Mouse (Mus musculus) kidney, postnatal 36 days (tissue): ENCODE data around the gene Zcchc18.
"Not testable (repeated sequence)": the region's sequence is repeated elsewhere in the genome, so short reads cannot be mapped to it uniquely, and the experiment has no call there.

Experiments
- DNase-seq, 2 experiments: peaks; one replicate each; pipeline ENCODE4 v3.0.0; 2021 to 2022; ENCODE audit warnings: mixed read lengths in 2 of 2

Zcchc18 gene

DNA sequence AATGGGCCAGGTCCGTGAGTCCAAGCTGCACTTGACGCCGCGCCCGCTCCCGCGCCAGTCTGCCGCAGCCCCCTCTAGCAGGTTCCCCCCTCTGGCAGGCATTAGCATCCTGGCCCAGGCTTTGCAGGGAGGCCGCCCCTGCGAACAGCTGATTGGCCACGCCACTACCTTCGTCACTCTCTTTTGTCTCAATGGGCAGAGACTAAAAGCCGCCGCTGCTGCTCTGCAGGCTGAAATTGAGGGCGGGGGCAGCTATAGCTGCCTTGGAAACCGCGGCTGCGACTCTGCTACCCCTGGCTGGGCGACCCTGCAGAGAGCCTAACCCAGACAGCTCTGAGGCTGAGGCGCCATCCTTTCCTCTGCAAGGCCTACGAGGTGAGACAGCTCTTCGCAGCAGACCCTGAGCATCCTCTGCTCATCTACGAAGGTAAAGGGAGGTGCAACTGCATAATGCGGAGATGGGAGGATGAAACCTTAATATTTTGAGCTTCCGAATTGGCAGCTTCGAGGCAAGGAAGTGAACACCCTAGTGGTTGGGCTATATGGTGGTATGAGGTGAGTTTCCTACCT is at the start of gene Zcchc18:
Zcchc18 (plus strand) TSS at position 178 of the 570 bp plus-strand sequence.
- DNase-seq: peak; percentile 33 to 43

DNA sequence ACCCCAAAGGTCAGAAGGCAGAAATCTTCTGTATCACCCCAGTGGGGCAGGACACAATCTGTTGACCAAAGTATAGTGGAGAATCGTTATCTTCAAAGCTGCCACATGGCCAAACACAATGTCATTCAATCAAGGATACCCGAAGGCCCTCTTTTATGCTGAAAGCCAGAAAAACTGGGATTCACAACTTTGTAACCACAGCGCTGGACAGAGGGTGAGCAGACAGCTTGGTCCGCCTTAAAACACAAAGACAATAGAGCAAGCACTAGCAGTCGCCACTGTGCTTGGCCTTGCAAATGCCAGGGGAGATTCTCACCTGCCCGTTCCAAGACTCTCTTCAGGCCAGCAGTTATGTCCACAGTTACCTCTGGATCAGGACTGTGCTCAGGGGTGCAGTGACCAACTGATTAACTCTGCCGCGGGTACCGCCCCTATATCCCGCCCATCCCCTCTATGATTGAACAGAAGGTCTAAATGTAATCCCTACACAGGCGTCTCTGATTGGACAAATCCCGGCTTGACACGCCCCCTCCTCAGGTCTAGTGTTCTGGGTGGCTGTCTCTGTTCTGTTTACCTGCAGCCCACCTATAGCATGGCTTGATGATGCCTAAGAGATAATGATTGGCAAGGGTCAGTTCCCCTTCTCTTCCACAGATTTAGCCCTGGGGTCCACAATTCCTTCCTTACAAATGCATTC is 35.2 kb upstream of the Zcchc18 start:
- DNase-seq: peak; percentile 54 to 83

DNA sequence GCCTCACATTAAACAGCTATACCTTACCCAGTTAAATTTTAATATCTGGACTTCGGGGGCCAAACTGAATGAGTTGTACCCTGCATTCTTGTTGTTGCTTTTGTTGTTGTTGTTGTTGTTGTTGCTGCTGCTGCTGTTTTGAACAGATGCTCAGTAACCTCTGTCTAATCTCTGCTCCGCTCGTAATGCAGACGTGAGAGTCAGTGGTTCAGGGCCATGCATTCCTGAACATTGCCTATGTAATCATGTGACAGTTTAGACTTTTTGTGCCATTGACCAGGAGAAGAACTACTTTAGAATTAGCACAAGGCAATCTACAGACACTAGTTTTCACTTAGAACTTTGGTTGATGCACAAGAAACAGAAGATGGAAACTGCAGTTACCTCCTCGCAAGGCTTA is 34.7 kb upstream of the Zcchc18 start:
- not testable (repeated sequence) for DNase-seq

DNA sequence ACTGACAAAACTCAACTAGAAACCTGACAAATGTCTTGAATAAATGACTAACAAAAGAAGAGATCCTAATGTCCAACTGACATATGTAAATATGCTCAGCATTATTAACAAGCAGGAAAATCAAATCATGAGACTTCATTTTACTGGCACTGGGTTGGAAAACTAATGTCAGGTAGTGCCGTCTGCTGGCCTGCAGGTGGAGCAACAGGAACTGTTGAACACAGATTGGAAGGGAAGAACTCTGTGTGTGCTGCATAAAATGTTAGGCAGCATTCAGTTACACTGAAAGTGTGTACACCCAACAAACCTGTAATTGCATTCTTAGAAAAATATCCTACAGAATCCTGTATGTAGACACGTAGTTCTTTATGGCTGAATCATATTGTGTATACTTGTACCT is 33.3 kb upstream of the Zcchc18 start:
- DNase-seq: peak; percentile 13 to 39

DNA sequence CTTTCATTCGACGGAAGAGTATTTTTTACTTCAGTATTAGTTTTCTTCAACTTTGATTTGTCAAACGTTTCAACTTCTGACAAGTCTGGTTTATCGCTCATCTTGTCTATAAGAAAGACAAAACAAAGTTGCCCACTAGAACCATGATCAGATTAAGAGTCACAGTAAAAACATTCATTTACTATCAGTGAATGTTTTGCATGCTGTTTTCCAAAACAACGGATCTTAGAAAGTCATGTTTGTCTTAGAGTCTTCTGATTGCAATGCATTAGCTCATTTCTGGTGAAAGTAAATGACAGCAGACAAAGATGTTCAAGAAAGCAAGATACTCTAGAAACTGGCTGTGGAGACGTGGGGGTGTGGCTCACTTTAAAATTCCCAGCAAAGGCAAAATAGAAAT is 17.6 kb upstream of the Zcchc18 start, which contains the start of gene Tmsb15b2:
Tmsb15b2 (minus strand) TSS at position 101 of the 400 bp plus-strand sequence.
- DNase-seq: not testable (repeated sequence)

DNA sequence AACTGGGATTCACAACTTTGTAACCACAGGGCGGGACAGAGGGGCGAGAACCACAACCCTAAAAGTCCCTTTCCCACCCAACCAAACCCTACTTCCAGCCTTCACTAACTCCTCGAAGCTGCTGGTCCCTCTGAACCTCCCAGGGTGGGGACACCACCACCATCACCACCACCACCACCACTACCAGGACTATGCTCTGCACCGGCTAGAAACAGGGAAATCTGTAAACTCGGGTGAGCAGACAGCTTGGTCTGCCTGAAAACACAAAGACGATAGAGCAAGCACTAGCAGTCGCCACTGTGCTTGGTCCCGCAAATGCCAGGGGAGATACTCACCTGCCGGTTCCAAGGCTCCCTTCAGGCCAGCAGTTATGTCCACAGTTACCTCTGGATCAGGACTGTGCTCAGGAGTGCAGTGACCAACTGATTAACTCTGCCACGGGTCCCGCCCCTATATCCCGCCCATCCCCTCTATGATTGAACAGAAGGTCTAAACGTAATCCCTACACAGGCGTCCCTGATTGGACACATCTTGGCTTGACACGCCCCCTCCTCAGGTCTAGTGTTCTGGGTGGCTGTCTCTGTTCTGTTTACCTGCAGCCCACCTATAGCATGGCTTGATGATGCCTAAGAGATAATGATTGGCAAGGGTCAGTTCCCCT is 16.4 kb upstream of the Zcchc18 start, which contains the start of the genes Tmsb15l and Tmsb15b1:
Tmsb15l (minus strand) TSS at position 446 of the 661 bp plus-strand sequence.
Tmsb15b1 (minus strand) TSS at position 451 of the 661 bp plus-strand sequence.
- peak; percentile 67 to 79 for DNase-seq

DNA sequence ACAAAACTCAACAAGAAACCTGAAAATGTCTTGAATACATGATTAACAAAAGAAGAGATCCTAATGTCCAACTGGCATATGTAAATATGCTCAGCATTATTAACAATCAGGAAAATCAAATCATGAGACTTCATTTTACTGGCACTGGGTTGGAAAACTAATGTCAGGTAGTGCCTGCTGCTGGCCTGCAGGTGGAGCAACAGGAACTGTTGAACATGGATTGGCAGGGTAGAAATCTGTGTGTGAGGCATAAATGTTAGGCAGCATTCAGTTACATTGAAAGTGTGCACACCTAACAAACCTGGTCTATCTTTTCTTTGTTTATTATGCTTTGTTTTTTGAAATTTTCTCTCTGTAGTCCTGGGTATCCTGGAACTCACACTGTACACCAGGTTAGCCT is 14.3 kb upstream of the Zcchc18 start:
- DNase-seq: peak in 1 of 2 experiments; percentile 19

DNA sequence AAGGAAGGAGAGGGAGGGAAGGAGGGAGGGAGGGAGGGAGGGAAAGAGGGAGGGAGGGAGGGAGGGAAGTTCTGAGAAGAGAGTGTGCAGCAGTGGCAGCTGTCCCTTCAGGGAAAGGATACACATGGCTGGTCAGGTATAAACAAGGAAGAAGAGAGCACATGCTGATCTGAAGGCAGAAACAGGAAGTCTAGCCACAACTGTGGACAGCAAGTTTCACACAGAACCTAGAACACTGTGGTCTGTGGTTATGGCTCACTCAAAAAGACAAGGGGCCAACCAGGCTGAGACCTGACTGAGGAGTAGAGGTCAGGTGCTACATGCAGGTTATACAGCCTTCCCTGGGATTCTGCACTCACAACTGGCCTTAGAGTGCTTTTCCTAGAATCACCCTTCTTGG is 6.9 kb upstream of the Zcchc18 start:
- no peak for DNase-seq

DNA sequence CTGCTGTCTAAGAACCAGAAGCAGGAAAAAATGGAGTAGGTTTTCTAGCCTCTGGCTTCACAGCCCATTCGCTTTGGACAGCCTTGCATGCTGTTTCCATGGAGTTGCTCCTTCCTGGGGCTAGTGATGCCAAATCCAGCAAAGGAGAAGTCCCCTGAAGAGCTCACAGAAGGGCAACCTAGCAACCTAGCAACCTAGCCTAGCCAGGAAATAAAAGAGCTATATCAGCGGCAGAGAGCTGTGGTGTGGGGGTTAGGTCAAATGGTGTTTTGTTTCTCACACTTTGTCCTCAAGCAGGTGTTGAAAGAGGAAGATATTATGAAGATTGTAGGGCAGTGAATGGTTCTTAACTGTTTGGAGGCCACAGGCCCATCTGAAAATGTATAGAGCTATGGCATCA is 1.7 kb upstream of the Zcchc18 start:
- no peak for DNase-seq

DNA sequence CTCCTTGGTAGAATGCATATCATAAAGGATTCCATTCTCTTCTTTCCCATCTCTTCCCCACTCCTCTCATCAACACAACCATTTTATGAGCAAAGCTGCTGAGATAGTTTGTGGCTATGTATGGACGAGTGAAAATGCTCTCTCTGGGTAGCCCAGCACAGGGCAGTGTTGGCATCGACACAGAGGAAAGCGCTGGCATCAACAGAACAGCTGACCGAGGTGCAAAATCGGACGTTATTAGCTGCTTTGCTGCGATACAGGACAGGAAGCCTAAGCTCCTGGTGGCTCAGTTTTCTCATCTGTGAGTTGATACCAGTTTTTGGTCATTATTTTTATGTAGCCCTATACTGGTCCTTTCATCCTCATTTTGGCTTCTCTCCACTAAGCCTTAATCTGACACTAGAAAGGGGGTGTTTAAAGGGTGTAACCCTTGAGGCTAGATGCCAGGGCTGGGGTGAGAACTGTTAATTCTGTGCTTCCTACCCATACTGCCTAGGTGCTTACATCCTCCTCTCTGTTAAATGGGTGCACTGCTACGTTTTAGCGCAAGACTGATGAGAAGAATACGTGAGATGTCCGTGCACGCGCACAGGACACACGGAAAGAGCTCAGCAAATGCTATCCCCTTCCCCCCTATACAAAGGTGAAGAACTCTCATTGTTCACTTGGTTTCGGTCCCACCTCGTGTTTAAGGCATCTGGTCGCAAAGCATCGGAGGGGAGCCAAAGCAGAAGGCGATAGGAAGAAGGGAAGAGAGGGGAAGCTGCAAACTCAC is 577 bp upstream of the Zcchc18 start:
- no peak for DNase-seq

DNA sequence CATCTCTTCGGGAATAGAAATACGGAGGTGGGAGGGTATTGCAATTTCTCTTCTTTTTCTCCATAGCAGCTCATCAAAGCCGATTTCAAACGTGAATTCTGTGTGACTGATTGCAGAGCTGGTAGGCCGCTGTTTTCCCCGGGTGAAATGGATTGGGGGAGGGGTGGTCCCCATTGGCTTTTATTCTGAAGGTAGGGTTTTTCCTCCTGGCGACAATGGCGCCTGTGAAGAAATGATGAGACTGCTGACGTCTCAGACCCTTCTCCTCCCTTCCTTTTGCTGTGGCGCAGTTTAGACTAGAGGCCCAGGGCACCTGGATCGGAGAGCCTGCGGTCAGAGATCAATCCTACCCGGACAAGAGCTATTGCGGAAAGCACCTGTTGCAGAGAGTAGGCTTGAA is 686 bp downstream of the Zcchc18 start:
- DNase-seq: no peak

DNA sequence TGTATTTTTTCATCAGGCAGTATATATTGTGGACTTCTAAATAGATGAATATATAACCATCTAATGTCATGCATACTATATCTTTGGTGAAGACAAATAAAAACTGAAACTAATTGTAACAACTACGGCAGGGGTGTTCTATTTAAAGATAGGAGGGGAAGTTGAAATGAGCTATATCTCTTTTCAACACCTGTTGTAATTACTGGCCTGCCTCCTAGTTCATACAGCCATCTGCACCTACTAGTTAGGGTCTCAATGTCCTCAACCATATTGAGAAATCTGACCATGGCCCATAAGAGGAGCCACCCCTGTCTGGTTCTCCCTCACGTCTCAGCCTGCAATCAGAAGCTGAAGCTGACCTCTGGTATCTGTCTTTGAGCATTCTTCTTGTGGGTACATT is 3.3 kb downstream of the Zcchc18 start:
- no peak for DNase-seq

DNA sequence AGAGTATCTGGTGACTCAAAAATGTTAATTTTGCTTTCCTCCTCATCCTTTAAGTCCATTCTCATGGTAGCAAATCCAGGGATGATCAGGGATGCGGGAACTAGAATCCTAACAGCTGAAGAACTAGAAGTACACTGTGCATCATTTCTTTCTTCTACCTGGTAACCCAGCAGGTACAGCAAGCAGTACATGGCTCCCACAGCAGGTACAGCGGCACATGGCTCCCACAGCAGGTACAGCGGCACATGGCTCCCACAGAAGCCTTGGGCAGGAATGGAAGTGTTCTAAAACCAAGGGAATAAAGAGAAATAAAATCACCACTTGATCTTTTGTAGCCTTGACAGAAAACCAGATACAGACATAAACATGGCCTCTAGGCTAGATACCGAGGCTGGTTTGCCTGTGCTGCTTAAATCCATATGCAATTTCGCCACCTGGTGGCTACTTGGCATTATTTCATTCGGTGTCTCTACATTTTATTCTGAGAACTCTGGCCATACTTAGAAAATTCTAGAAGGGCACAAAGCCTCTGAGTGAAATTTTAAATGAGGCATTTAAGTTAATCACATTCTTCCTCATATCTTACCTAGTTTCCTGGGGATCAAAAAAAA is 22.2 kb downstream of the Zcchc18 start:
- peak; percentile 54 to 69 for DNase-seq

DNA sequence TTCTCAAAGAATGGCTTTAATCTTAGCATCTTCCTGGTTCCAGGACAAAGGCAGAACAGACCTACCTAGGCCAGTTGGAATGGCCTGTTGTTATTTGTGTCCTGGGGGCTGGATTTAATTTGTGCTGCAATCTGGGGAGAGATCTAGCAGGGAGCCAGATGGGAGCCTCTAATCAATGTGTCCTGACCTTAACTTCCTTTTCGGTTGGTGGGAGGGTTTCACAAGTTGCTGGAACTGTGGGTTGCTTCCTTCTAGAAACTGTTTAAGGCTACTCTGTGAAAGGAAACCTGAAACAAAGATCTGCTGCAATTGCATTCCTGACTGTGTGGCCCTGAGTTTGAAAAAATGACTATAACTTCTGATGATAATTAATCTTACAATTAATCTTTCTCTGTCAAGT is 24.7 kb downstream of the Zcchc18 start:
- DNase-seq: no peak

DNA sequence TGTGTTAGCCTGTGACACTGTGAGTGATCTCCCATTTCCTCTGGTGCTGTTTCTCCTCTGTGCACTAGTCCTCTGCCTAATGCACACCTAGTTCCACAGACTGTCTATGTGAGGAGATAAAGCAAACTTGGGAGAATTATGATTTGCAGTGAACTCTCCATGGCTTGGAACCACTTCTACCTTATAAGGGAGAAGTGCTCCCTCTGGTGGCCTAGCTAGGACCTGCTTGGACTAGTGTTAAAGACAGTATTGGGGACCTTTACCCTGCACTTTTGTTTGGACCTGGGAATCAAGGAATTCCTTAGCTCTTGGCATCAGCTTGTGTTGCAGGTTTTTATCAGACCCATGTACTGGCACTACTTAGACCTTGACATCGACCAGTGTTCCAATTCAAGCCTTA is 26.4 kb downstream of the Zcchc18 start:
- DNase-seq: peak; percentile 62 to 82

DNA sequence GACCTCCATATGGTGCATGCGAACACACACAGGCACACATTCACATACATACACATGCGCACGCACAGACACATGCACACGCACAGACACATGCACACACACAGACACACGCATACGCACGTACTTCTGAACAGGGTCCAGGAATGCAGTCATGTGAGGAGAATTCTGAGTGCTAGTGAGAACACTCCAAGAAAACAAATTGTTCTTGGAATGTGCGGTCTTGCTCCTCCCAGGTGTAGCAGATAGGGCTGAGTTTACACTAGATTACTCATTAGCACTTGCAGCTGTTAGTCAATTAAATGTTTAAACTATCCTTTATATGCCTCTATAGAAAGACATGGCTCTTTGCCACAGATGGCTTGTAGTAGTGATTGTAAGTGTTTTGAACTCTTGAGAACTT is 38.0 kb downstream of the Zcchc18 start:
- peak in 1 of 2 experiments; percentile 24 for DNase-seq

DNA sequence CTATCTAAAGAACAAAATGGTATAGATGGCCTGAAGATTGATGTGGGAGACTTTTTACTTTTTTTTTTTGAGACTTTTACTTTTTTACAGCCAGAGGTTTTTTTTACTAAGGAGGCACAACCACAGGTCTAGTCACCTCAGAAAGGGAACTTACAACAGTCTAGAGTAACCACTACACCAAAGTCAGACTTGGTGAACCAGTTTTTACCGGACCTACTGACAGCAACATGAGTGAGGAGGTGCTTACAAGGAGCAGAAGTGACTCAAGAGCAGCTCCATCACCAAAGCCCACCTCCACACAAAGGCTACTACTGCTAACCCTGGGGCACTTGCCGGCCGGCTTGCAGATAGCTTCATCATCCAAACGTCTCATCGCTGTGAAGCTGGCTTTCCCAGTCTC is 38.8 kb downstream of the Zcchc18 start:
- DNase-seq: no peak

DNA sequence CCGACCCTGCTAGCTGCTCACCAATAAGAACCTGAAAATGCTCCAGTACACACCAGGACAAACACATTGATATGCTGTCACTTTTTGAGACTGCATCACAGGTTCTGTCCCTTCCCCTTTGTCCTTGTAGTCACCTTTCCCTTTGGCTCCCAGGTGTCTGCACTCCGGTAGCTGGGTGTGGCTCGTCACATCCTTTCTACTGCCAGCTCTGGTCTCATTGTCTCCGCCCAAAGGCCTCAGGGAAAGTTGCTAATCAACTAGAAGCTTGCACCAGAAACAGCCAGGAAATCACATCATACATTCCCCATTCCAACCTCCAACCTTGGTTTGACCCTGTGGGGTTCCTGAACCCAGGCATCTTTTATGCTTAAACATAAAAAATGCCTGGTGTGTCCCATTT is 41.4 kb downstream of the Zcchc18 start:
- DNase-seq: peak; percentile 15 to 35

DNA sequence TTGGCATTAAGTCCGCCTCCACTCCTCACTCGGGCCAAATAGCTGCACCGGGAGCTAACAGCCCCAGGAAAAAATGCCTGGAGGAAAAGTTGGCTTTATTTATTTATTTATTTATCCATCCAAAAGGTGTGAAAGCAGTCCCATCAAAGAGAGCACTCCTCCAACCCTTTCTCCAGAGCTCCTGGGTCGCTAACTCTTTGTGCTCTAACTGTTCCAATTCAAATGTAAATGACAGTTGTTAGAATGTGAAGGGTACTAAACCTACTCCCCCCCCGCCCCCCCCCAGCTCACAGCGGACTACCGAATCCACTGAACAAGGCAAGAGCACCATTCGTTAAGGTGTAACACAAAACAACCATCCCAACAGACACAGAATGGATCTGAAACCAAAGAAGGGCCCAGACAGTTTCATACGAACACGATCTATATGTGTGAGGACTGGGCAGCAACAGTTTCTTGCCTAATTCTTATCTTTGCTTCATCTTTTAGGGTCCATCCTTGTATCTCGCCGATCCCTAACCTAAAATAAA is 44.6 kb downstream of the Zcchc18 start:
- no peak for DNase-seq

DNA sequence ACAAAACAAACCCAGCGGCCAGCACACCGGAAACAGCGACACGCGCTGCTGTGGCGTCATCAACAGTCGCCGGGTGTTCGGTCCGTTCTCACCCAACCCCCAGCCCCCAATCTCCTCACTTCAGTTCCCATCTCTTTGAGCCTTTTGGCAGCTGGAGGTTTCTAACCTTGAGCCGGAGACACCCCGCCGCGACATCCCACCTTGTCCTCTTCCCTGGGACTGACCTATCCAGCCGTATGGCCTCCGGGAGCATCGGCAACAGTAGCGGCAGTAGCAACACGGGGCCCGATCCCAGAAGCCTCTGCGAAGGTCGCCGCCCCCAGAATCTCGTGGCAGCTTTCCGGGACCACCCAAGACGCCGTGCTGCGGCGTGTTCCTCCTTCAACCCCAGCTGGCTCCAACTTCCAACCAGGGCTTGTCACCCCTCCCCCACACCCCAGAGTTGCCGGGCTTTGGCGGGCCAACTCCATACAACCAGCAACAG is 45.1 kb downstream of the Zcchc18 start, which contains the start of gene Slc25a53:
Slc25a53 (minus strand) TSS at position 303 of the 484 bp plus-strand sequence.
- DNase-seq: peak; percentile 83 to 90

DNA sequence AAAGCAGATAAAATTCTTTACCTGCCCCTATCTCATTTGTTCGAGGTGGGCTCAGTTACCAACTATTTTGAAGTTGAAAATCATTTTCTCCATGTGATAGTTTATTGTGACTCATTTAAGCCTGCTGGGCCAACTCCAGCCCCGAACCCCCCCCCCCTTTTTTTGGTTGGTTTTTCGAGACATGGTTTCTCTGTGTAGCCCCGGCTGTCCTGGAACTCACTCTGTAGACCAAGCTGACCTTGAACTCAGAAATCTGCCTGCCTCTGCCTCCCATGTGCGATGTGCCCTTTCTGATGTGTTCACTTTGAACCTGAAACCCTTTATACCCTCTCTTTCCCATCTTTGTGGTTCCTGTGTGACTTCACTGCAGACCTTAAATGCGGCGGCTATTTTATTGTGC is 45.5 kb downstream of the Zcchc18 start:
- DNase-seq: no peak
